Mouse (Mus musculus) cerebellum, postnatal 14 days (tissue): Measurements from ENCODE around the gene Ddx21.

Experiments used
- DNase-seq, 2 experiments: peaks; one replicate each; pipeline ENCODE4 v3.0.0; 2021; ENCODE audit warnings: mixed read lengths in 2 of 2

Ddx21 gene

DNA sequence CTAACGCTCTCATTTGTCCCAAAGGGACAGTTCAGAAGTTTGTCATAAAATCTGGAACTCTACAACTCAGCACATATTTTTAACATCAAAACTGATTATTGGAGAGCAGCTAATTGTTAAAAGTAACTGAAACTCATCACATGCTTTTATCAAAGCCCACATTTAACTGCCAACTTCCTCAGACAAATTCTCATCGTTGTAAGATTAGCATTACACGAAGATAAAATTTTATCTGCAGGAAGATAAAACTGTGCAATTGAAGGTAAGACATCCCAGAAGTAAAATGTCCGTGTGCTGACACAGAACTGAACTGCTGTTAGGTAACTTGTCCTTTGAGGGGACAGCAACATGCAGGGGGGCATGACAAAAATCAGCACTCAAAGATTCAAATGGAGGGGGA is 33.2 kb downstream of the Ddx21 start:
- no peak for DNase-seq

DNA sequence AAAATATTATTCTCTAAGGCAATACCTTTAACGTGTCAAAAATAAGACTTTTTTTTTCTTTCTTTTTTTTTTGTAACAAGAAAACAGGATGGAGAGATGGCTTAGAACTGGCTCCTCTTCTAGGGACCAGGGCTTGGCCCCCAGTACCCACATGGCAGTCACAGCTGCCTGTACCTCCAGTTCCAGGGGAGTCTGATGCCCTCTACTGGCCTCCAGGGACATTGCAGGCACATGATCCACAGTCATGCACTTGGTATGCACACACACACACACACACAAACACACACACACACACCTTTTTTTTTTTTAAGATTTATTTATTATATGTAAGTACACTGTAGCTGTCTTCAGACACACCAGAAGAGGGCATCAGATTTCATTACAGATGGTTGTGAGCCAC is 44.3 kb downstream of the Ddx21 start:
- DNase-seq: peak; percentile 13 to 30

GRCm38 (mm10) chr10:62556558-62556901 is 45.6 kb downstream of the Ddx21 start:
- DNase-seq: no peak

GRCm38 (mm10) chr10:62555705-62556557 is 46.1 kb downstream of the Ddx21 start:
- no peak for DNase-seq

DNA sequence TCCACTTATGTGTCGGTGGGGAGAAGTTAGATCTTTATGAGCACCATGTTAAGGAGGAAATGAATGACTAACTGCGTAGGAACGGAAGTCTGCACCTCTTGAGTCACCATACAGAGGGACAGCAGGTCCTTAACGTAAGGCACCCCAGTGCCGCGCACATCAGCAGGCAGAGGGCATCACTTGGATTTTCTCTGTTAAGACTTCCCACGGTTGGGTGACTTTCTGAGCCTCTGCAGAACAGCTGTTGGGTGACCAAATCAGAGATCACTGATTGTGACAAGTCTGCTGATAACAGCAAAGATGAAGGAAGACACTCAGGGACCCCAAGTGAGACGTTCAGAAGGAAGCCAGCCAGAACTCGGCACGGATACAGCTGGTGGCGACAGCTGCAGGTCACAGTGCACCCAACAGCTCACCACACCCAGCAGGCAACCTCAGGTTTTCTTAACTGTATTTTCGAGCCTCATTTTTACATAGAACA is 48.4 kb downstream of the Ddx21 start:
- no peak for DNase-seq

DNA sequence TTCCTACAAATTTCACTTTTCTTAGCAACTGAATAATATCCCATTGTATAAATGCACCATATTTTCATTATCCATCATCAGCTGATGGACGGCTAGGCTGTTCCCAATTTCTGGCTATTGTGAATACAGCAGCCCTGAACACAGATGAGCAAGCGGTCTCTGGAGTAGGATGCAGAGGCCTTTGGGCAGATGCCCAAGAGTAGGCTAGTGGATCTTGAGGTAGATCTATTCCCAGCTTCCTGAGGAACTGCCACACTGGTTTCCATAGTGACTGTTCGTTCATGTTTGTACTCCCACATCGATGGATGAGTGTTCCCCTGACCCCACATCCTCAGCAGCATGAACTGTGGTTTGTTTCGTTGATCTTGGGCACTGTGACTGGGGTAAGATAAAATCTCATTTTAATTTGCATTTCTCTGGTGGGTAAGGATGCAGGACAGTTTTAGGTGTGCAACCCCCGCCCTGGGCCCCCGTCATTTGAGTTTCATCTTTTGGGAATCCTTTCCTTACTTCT is 51.2 kb downstream of the Ddx21 start:
- DNase-seq: no peak

DNA sequence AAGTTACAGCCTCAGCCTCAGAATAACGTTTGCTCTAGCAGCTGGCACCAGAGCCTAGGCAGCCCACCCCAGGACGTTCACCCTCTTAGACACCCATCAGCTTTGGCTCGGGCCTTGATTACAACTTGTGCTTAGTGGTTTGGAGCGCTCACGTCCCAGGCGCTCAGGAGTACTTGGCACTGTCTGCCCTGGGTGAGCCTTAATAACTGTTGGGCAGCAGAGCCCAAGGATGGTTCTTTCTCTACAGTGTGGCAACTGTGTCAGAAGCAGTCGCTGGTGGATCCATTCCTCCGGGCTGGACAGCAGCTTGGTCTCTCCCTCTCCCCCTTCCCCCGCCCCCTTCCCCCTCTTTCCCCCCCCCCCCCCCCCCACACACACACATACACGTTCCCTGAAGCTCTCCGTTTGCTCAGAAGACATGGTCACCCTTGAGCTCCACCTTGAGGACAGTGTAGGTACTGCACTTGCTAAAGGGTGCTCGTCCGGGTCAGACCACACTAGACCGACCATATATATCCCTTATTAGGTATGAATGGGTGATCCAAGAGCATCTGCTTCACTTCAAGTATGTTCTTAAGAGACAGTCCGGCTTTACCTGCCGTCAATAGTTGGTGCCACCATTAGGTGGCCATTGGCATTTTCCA is 52.4 kb downstream of the Ddx21 start:
- DNase-seq: peak; percentile 79 to 85

DNA sequence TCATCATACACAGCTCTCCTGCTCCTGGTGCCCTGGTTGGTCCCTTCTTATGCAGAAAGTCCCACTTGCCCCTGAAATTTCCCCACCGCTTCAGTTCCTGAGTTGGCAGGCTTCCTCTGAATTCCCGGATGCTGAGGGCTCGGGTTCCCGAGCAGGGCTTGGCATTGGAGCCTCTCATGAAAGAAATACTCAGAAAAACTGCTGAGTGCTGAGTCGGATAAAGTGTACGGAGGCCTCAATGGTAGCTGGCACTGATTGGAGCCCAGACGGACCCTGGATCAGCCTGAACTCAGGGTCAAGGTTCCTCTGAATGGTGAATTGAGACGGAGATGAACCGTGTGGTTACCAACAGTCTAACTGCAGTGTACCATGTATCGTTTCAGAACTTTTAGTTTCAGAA is 55.6 kb downstream of the Ddx21 start:
- no peak for DNase-seq

DNA sequence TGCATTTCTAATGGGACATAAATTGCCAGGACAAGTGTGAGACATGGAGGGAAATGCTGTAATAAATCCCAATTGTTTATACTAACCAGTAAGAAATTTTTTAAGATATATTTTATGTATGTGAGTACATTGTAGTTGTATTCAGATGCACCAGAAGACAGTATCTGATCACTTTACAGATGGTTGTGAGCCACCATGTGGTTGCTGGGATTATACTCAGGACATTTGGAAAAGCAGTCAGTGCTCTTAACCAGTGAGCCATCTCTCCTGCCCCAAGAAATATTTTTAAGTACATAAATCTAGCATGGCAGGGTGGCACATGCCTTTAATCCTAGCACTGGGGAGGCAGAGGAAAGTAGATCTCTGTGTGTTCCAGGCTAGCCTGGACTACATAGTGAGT is 56.3 kb downstream of the Ddx21 start:
- DNase-seq: no peak

GRCm38 (mm10) chr10:62544316-62544715 is 57.8 kb downstream of the Ddx21 start:
- no peak for DNase-seq

GRCm38 (mm10) chr10:62543399-62543808 is 58.7 kb downstream of the Ddx21 start:
- no peak for DNase-seq

- no peak for DNase-seq
Observed at GRCm38 (mm10) chr10:62542928-62543327, 59.2 kb downstream of the Ddx21 start.

DNA sequence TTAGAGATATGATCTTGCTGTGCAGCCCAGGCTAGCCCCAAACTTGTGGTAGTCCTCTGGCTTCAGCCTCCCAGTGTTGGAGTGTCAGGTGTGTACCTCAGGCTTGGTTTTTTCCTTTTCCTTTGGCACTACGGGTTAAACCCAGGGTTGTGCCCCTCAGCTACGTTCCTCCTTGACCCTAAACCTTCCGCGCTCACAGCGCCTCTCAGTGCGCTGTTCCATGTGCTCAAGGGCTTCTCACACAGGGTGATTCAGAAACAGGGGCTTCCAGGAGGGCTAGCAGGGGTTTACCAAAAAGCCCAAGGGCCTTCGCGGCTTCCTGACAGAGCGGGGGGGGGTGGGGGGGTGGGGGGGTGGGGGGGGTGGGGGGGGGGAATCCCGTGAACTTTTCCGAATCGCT is 59.6 kb downstream of the Ddx21 start:
- no peak for DNase-seq

DNA sequence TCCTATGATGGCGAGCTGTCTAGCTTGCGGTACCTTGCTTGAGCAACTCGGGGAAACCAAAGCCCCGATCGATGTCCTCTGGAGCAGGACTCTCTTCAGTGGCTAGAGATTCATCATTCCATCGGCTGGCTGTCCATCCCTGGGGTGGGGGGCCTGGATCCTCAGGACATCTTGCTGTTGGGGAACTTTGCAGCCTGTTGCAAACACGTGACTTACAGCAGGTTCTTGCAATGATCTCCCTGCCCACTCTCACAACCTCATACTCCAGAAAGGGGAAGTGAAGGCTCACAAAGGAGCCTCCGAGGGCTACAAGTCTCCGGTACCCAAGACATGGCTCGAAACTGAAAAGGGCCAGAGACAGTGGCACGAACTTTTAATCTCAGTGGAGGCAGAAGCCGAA is 60.6 kb downstream of the Ddx21 start:
- DNase-seq: no peak

DNA sequence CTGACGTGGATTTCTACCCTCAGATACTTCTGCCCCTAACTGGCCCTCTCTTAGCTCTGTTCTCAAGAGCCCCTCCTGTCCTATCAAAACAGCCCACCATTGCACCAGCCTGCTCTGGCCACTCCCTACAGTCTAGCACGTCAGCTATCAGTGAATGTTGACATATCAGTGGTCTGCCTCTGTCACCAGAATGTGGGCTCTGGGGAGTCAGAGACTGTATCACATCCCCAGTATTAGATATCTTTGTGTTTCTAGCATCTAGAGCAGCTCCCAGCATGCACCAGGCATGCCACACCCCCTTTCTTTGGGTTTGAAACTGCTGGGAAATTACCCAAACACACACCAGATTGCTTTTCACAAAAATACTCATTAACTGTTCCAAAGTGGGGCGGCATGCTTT is 61.3 kb downstream of the Ddx21 start:
- DNase-seq: no peak

GRCm38 (mm10) chr10:62534509-62534908 is 67.6 kb downstream of the Ddx21 start:
- DNase-seq: no peak

DNA sequence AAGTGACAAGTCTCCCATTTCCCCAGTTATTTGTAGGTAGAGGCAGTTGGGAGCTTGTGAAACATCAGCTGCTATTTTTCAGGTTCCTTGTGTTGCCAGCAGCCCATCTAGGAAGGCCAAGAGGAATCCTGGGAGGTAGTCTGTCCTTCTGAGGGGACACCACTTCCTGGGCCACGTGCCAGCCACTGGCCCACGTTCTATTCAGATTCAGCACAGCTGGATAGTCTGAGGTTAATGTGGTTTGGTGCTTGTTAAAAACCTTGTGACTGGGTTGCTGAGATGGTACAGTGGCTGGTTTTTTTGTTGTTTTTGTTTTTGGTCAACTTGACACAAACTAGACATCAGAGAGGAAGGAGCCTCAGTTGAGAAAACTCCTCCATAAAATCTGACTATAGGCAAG is 69.2 kb downstream of the Ddx21 start:
- no peak for DNase-seq
